Mouse (Mus musculus): ENCODE data around the gene Atp6v1g2. TPM values are rescaled to one million over a fixed set of nuclear protein-coding genes. Genes with fewer than 3 reads are reported as not detected.
A peak's percentile ranks its signal among the peaks of the same experiment; 100 is the strongest.
"Not testable (repeated sequence)": the region's sequence is repeated elsewhere in the genome, so short reads cannot be mapped to it uniquely, and the experiment has no call there.

The Atp6v1g2 gene
- polyA plus RNA-seq, 1 experiment: 765 TPM

GRCm38 (mm10) chr17:35220156-35220952 is 13.1 kb upstream of the Atp6v1g2 start, which contains the start of gene Gm16181:
Gene Gm16181, plus strand, starts transcription at chr17:35220834.
- 0 out of 2 replicates have a peak within 1 kb of the TSS, but pooled peaks have one; percentile 26 for H3K27ac ChIP-seq (ENCODE audit: insufficient read depth, low read length)
- H3K4me3 ChIP-seq (ENCODE audit: insufficient read depth, low read length): no peak within 1 kb of the TSS
- TF ChIP-seq CTCF (IDR thresholded peaks at IDR 0.05; ENCODE audit: extremely low read depth, insufficient read depth, low read length): no peak
- no peak for TF ChIP-seq POLR2A (IDR thresholded peaks at IDR 0.05; ENCODE audit: extremely low read depth, insufficient read depth, low read length)
- H3K4me1 ChIP-seq (ENCODE audit: control insufficient read depth, insufficient read depth, low read length): peaks cover 5% of the 10 kb centered on the region; the same call in 1 of the 2 replicates

- TF ChIP-seq CTCF (IDR thresholded peaks at IDR 0.05; ENCODE audit: extremely low read depth, insufficient read depth, low read length): no peak
- no peak for TF ChIP-seq POLR2A (IDR thresholded peaks at IDR 0.05; ENCODE audit: extremely low read depth, insufficient read depth, low read length)
- Histone ChIP-seq H3K27ac (ENCODE audit: insufficient read depth, low read length) (no peak overlapping the region), H3K4me1 (ENCODE audit: control insufficient read depth, insufficient read depth, low read length) (peaks cover 5% of the 10 kb centered on the region; the same call in 1 of the 2 replicates), H3K4me3 (ENCODE audit: insufficient read depth, low read length) (no peak overlapping the region)
Measured at GRCm38 (mm10) chr17:35222299-35222698, 11.2 kb upstream of the Atp6v1g2 start.

GRCm38 (mm10) chr17:35224641-35225040 is 8.8 kb upstream of the Atp6v1g2 start:
- Histone ChIP-seq H3K4me1 (ENCODE audit: control insufficient read depth, insufficient read depth, low read length) (peaks cover 2% of the 10 kb centered on the region; the same call in 1 of the 2 replicates), H3K4me3 (ENCODE audit: insufficient read depth, low read length) (no peak overlapping the region), H3K27ac (ENCODE audit: insufficient read depth, low read length) (no peak overlapping the region)
- TF ChIP-seq POLR2A (IDR thresholded peaks at IDR 0.05; ENCODE audit: extremely low read depth, insufficient read depth, low read length): no peak
- TF ChIP-seq CTCF (IDR thresholded peaks at IDR 0.05; ENCODE audit: extremely low read depth, insufficient read depth, low read length): no peak

- TF ChIP-seq POLR2A (IDR thresholded peaks at IDR 0.05; ENCODE audit: extremely low read depth, insufficient read depth, low read length): no peak
- no peak for TF ChIP-seq CTCF (IDR thresholded peaks at IDR 0.05; ENCODE audit: extremely low read depth, insufficient read depth, low read length)
- H3K27ac ChIP-seq (ENCODE audit: insufficient read depth, low read length): no peak overlapping the region
- no peaks in the 10 kb centered on the region for H3K4me1 ChIP-seq (ENCODE audit: control insufficient read depth, insufficient read depth, low read length)
- H3K4me3 ChIP-seq (ENCODE audit: insufficient read depth, low read length): no peak overlapping the region
Measured at GRCm38 (mm10) chr17:35225456-35225855, 8.0 kb upstream of the Atp6v1g2 start.

GRCm38 (mm10) chr17:35226561-35227046 is 6.9 kb upstream of the Atp6v1g2 start:
- H3K4me3 ChIP-seq (ENCODE audit: insufficient read depth, low read length): no peak overlapping the region
- TF ChIP-seq CTCF (IDR thresholded peaks at IDR 0.05; ENCODE audit: extremely low read depth, insufficient read depth, low read length) (no peak), POLR2A (IDR thresholded peaks at IDR 0.05; ENCODE audit: extremely low read depth, insufficient read depth, low read length) (no peak)
- H3K4me1 ChIP-seq (ENCODE audit: control insufficient read depth, insufficient read depth, low read length): no peaks in the 10 kb centered on the region
- H3K27ac ChIP-seq (ENCODE audit: insufficient read depth, low read length): no peak overlapping the region

- H3K4me3 ChIP-seq (ENCODE audit: insufficient read depth, low read length): no peak overlapping the region
- H3K27ac ChIP-seq (ENCODE audit: insufficient read depth, low read length): no peak overlapping the region
- TF ChIP-seq CTCF (IDR thresholded peaks at IDR 0.05; ENCODE audit: extremely low read depth, insufficient read depth, low read length): no peak
- TF ChIP-seq POLR2A (IDR thresholded peaks at IDR 0.05; ENCODE audit: extremely low read depth, insufficient read depth, low read length): no peak
- H3K4me1 ChIP-seq (ENCODE audit: control insufficient read depth, insufficient read depth, low read length): no peaks in the 10 kb centered on the region
Measured at GRCm38 (mm10) chr17:35231022-35231421, 2.4 kb upstream of the Atp6v1g2 start.

GRCm38 (mm10) chr17:35232043-35232442 is 1.4 kb upstream of the Atp6v1g2 start:
- Histone ChIP-seq H3K4me3 (ENCODE audit: insufficient read depth, low read length) (no peak overlapping the region), H3K4me1 (ENCODE audit: control insufficient read depth, insufficient read depth, low read length) (no peaks in the 10 kb centered on the region), H3K27ac (ENCODE audit: insufficient read depth, low read length) (no peak overlapping the region)
- TF ChIP-seq CTCF (IDR thresholded peaks at IDR 0.05; ENCODE audit: extremely low read depth, insufficient read depth, low read length): peak; percentile 85
- TF ChIP-seq POLR2A (IDR thresholded peaks at IDR 0.05; ENCODE audit: extremely low read depth, insufficient read depth, low read length): no peak

GRCm38 (mm10) chr17:35232659-35233058 is 801 bp upstream of the Atp6v1g2 start:
- H3K4me3 ChIP-seq (ENCODE audit: insufficient read depth, low read length): no peak overlapping the region

GRCm38 (mm10) chr17:35234090-35234489 is 630 bp downstream of the Atp6v1g2 start:
- H3K27ac ChIP-seq (ENCODE audit: insufficient read depth, low read length); H3K4me3 ChIP-seq (ENCODE audit: insufficient read depth, low read length); H3K4me1 ChIP-seq (ENCODE audit: control insufficient read depth, insufficient read depth, low read length): not testable (repeated sequence)

More at GRCm38 (mm10) chr17:35232659-35233058, 801 bp upstream of the Atp6v1g2 start:
- Histone ChIP-seq H3K4me1 (ENCODE audit: control insufficient read depth, insufficient read depth, low read length) (no peaks in the 10 kb centered on the region), H3K27ac (ENCODE audit: insufficient read depth, low read length) (no peak overlapping the region)
- TF ChIP-seq CTCF (IDR thresholded peaks at IDR 0.05; ENCODE audit: extremely low read depth, insufficient read depth, low read length): no peak
- no peak for TF ChIP-seq POLR2A (IDR thresholded peaks at IDR 0.05; ENCODE audit: extremely low read depth, insufficient read depth, low read length)

GRCm38 (mm10) chr17:35234903-35235302 is 1.4 kb downstream of the Atp6v1g2 start:
- Histone ChIP-seq H3K4me3 (ENCODE audit: insufficient read depth, low read length) (peak overlapping the region; percentile 50), H3K27ac (ENCODE audit: insufficient read depth, low read length) (peak overlapping the region; percentile 72), H3K4me1 (ENCODE audit: control insufficient read depth, insufficient read depth, low read length) (no peaks in the 10 kb centered on the region)
- TF ChIP-seq CTCF (IDR thresholded peaks at IDR 0.05; ENCODE audit: extremely low read depth, insufficient read depth, low read length) (no peak), POLR2A (IDR thresholded peaks at IDR 0.05; ENCODE audit: extremely low read depth, insufficient read depth, low read length) (no peak)
